ENCODE assay signal across 25 mouse cellular contexts in the genomic region with DNA sequence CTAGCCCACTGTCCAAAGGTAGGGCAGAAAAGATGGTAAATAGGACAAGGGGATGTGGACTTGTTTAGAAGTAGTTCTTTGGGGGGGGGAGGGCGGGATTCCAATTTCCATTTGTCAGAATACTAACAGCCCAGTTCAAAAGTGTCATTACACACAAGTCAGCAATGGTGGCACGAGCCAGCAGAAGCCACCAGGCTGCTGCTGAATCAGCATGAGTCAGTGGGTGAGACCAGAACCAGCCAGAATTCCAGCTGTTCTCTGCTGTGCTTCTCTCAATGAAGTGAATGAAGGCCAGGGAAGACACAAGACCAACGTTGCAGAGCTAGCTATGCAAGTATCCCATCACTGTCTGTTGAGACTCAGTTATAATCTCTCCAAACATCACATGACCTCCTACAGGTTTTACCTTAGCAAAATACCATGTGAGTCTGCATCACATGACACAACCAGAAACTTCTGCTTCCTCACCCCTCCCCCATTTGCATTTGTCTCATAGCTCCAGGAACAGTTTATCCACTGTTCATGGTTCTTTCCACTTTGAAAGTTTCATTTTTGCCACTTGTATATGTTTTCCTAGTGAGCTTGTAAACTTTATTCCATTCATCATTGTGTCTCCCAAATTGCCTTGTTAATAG. TPM values are rescaled to one million over a fixed set of nuclear protein-coding genes. Genes with fewer than 3 reads are reported as not detected.
A peak's percentile ranks its signal among the peaks of the same experiment; 100 is the strongest.
DNase-seq lines count a peak whose midpoint lies in the region; ATAC-seq lines count a peak whose summit lies in the region.
"Had no signal": no experiment of that assay in that cellular context is flagged by ENCODE, and none has a peak within 500 bp of the region (broad histone marks: within the 10 kb centered on the region; RNA-seq: fewer than 3 reads in every experiment).

No protein-coding gene starts in this region.

- ATAC-seq in megakaryocyte, adult 5-6 weeks (ENCODE audit: poor library complexity, severe bottlenecking) = no peak
- ATAC-seq: forebrain, embryonic 13.5 days; intestine, embryonic 16.5 days; midbrain, embryonic 16.5 days had no signal

- no peaks in the 10 kb centered on the region for H3K36me3 ChIP-seq in megakaryocyte, embryonic 14.5 days (replicated peaks; ENCODE audit: low read length)
- H3K36me3 ChIP-seq: heart, embryonic 15.5 days; hindbrain, embryonic 13.5 days; neural tube, embryonic 13.5 days; stomach, embryonic 15.5 days had no signal

- DNase-seq in heart, adult 11 months = peak; percentile 58
- DNase-seq in heart, postnatal 36 days = no peak
- peak; percentile 38 for DNase-seq in NIH3T3 (ENCODE audit: low read depth)
- no peak for DNase-seq in natural killer cell, adult 2 months (ENCODE audit: low spot score in 2 of 2)
- no peak for DNase-seq in spleen, postnatal 4 days (ENCODE audit: low spot score in 2 of 2)
- DNase-seq: adrenal gland, postnatal 14 days; cerebellum, adult 2 months; cerebellum, postnatal 36 days; gastrocnemius, postnatal 10 days; heart, postnatal 4 days; kidney, adult 9 months; kidney, postnatal 10 days; layer of hippocampus, adult 9-11 months; lung, adult 18-20 months; lung, postnatal 14 days; right cerebral cortex, postnatal 4 days had no signal

- peak overlapping the region; percentile 46 for H3K4me3 ChIP-seq in megakaryocyte, embryonic 14.5 days (replicated peaks)
- H3K4me3 ChIP-seq: forebrain, embryonic 13.5 days; heart, embryonic 15.5 days; hindbrain, embryonic 13.5 days; neural tube, embryonic 13.5 days; stomach, embryonic 15.5 days had no signal

- peaks cover 1% of the 10 kb centered on the region for H3K27me3 ChIP-seq in megakaryocyte, embryonic 14.5 days (replicated peaks)
- H3K27me3 ChIP-seq: forebrain, embryonic 13.5 days; heart, embryonic 15.5 days; hindbrain, embryonic 13.5 days; neural tube, embryonic 13.5 days; stomach, embryonic 15.5 days had no signal

- H3K4me1 ChIP-seq in megakaryocyte, embryonic 14.5 days = peaks cover 43% of the 10 kb centered on the region
- H3K4me1 ChIP-seq: forebrain, embryonic 13.5 days; heart, embryonic 15.5 days; hindbrain, embryonic 13.5 days; neural tube, embryonic 13.5 days; stomach, embryonic 15.5 days had no signal

- H3K9me3 ChIP-seq in megakaryocyte, embryonic 14.5 days = peaks cover 3% of the 10 kb centered on the region; the same call in 1 of the 2 replicates
- H3K9me3 ChIP-seq: forebrain, embryonic 13.5 days; heart, embryonic 15.5 days; hindbrain, embryonic 13.5 days; neural tube, embryonic 13.5 days; stomach, embryonic 15.5 days had no signal

- intact Hi-C loops in heart, postnatal 36 days (cut with DNase I) = no loop called here

RNA-seq across cellular contexts. Expression of gene Prdx6, which starts 30.2 kb away (rescaled TPM):
- total RNA-seq in heart, postnatal 36 days (2021) = 100 to 1,000 TPM; 315 to 316 TPM
- polyA plus RNA-seq in megakaryocyte, embryonic 14.5 days (2012; ENCODE audit: insufficient read depth, low replicate concordance) = 22.2 and 25.0 TPM in 2 replicates
- total RNA-seq in megakaryocyte, adult 5-6 weeks (2015) = 161 and 201 TPM in 2 replicates
- 213 and 226 TPM in 2 replicates for total RNA-seq in megakaryocyte, adult 5-6 weeks (2017)

Comparison
In these comparisons a context has a peak if more than half of its experiments do, and no peak if none do; other contexts are left out.
1. DNase-seq: peak in heart, adult 11 months (single experiment) and NIH3T3 (single experiment); none in heart, postnatal 36 days (0 of 2), natural killer cell, adult 2 months (0 of 2) and spleen, postnatal 4 days (0 of 2).